Mouse (Mus musculus) stomach, embryonic 16.5 days (tissue): ENCODE measurements at regions not wholly inside any gene's neighbourhood (a gene's known extent, or its start where the extent isn't known, plus 50 kb on each side); places are given as distances from the start of the nearest gene placed in this dataset.
"Not testable (repeated sequence)": the region's sequence is repeated elsewhere in the genome, so short reads cannot be mapped to it uniquely, and the experiment has no call there.

Experiments used
- ATAC-seq: fragments of 200-750 bp; cut with Nextera tagmentation; 2 replicates; pipeline ENCODE4 v1.8.0; 2017; ENCODE audit warnings: moderate number of reproducible peaks, moderate TSS enrichment; ENCODE audit not compliant: insufficient read depth, low FRiP score
- H3K27ac ChIP-seq: fragments of 300-500 bp; sonication (generic); 2 replicates; pipeline ENCODE4 v1.5.1; 2014; ENCODE audit warnings: low read length
- H3K27me3 ChIP-seq: fragments of 300-500 bp; sonication (generic); 2 replicates; pipeline ENCODE4 v1.6.1; 2014; ENCODE audit warnings: low read length, control low read depth, mixed read lengths; ENCODE audit not compliant: control insufficient read depth, insufficient read depth
- H3K36me3 ChIP-seq: fragments of 300-500 bp; sonication (generic); 2 replicates; pipeline ENCODE4 v1.6.1; 2014; ENCODE audit warnings: low read length; ENCODE audit not compliant: control insufficient read depth, insufficient read depth
- H3K4me1 ChIP-seq: fragments of 300-500 bp; sonication (generic); 2 replicates; pipeline ENCODE4 v1.6.1; 2014; ENCODE audit warnings: low read length, control low read depth, mixed read lengths; ENCODE audit not compliant: control insufficient read depth, insufficient read depth
- H3K4me2 ChIP-seq: fragments of 300-500 bp; sonication (generic); 2 replicates; pipeline ENCODE4 v1.6.1; 2014; ENCODE audit warnings: low read depth, low read length, mixed read lengths
- H3K4me3 ChIP-seq: fragments of 300-500 bp; sonication (generic); replicated peaks from 2 replicates; pipeline ENCODE4 v1.5.1; 2014; ENCODE audit warnings: mild to moderate bottlenecking, low read length
- H3K9ac ChIP-seq: fragments of 300-500 bp; sonication (generic); 2 replicates; pipeline ENCODE4 v1.6.1; 2014; ENCODE audit warnings: low read length
- H3K9me3 ChIP-seq: fragments of 300-500 bp; sonication (generic); replicated peaks from 2 replicates; pipeline ENCODE4 v1.6.1; 2016; ENCODE audit warnings: low read length, control low read depth; ENCODE audit not compliant: control insufficient read depth
- WGBS: fragments of 180-500 bp; shearing (Covaris S2); extraction: QIAGEN DNeasy Blood & Tissue Kit; methylation state at CpG from one replicate; pipeline ENCODE4 v1.1.7; 2014; 5-methylcytosine and 5-hydroxymethylcytosine counted together

DNA sequence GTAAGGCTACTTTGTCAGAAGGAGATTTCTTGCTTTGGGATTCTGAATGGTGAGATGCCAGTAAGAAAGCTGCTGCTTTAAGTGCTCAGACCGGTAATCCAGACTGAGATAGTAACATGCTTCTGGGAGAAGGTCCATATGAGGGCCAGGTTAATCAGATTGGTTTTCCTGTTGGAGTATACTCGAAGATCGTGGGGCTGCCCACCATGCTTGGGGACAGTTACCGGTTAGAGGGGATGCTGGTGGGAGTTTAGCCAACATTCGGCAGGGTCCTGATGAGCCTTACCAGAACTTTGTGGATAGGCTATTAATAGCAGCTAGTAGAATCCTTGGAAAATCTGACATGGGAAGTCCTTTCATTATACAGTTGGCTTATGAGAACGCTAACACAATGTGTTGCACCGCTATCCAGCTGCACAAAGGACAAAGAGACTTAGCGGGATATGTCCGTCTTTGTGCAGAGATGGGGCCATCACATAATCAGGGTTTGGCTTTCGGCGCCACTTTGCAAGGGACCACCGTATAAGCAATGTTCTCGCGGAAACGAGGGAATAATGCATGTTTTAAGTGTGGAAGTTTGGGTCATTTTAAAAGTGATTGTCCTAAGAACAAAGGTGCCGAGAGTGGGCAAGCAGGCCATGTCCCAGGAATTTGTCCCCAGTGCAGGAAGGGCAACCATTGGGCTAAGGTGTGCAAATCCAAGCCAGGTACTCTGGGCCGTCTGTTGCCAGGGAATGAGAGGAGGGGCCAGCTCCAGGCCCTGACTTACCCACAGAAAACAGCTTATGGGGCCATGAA is 75.4 kb upstream of the Lemd2 start:
- not testable (repeated sequence) for H3K27ac ChIP-seq, H3K4me1 ChIP-seq, H3K36me3 ChIP-seq, H3K9ac ChIP-seq, ATAC-seq, H3K27me3 ChIP-seq, H3K9me3 ChIP-seq, H3K4me3 ChIP-seq, H3K4me2 ChIP-seq
- 93% methylated on average over 17 of the region's 17 CpGs for WGBS

DNA sequence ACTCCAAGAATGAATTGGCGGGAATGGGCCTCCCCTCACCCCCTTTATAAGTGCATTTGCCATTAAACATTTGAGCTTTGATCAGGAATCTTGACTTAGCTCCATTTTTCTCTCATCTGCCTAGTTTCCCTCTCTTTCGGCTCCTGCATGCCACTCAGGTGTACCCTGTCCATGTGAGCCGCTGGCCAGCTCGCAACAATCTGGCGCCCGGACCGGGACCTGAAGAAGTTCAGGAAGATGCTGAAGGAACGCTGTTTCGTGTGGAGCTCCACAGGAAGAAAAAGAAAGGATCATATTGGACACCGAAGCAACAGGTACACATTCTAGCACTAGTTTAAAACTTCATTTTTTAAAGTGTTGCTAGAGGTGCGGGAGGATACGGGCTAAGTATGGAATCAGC is 73.5 kb upstream of the Lemd2 start:
- ATAC-seq, H3K27ac ChIP-seq, H3K4me1 ChIP-seq, H3K4me2 ChIP-seq, H3K27me3 ChIP-seq, H3K9me3 ChIP-seq, H3K36me3 ChIP-seq, H3K4me3 ChIP-seq, H3K9ac ChIP-seq: not testable (repeated sequence)
- 95% methylated on average over 12 of the region's 12 CpGs for WGBS

DNA sequence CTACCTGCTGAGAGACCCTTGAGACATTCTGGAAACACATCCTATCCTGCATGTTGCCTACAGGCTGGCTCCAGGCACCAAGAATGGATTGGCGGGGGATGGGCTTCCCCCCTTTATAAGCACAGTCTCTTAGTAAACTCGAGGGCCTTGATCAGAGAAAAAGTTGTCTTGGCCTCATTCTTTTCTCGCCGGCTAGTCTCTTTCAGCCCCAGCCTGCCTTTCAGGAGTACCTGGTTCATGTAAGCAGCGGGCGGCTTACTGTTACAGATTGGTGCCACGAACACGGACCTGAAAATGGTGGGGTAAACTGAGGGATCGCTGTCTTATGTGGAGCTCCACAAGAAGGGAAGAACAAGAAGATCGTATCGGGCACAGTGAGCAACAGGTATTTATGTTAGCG is 67.5 kb upstream of the Lemd2 start:
- not testable (repeated sequence) for H3K27me3 ChIP-seq, H3K27ac ChIP-seq, H3K9ac ChIP-seq, ATAC-seq, H3K9me3 ChIP-seq, H3K4me3 ChIP-seq, H3K36me3 ChIP-seq, H3K4me2 ChIP-seq, H3K4me1 ChIP-seq
- WGBS: 90% methylated on average over 12 of the region's 12 CpGs

DNA sequence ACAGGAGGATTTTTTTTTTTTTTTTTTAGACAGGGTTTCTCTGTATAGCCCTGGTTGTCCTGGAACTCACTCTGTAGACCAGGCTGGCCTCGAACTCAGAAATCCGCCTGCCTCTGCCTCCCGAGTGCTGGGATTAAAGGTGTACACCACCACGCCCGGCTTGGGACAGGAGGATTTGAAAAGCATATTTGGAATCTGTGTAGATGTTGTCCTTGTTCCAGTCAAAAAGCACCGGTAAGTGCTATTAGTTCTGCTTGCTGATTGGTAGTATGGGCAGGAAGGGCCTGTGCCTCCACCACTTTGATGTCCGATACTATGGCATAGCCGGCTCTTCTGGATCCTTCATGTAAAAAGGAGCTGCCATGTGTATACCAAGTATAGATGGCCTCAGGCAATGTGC is 66.5 kb upstream of the Lemd2 start:
- not testable (repeated sequence) for H3K27ac ChIP-seq, H3K36me3 ChIP-seq, H3K9me3 ChIP-seq, H3K9ac ChIP-seq, ATAC-seq, H3K27me3 ChIP-seq, H3K4me1 ChIP-seq, H3K4me3 ChIP-seq, H3K4me2 ChIP-seq
- 92% methylated on average over 8 of the region's 8 CpGs for WGBS

DNA sequence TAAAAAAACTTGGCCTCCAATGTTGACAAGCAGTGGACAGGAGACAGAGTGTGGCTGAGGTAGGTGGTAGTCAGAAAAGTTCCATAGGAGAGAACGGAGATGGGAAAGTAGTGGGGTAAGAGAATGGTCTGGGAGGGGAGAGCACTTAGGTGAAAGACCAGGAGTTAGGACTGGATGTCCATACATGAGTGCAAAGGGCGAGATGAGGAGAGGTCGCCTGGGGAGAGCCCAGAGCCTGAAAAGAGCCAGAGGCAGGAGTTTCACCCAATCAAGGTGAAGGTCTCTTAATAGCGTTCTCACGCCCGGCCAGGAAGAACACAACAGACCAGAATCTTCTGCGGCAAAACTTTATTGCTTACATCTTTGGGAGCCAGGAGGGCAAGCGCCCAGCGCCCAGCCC is 60.3 kb upstream of the Lemd2 start:
- not testable (repeated sequence) for H3K27ac ChIP-seq, ATAC-seq, H3K4me3 ChIP-seq, H3K9me3 ChIP-seq, H3K9ac ChIP-seq, H3K4me2 ChIP-seq, H3K27me3 ChIP-seq, H3K36me3 ChIP-seq, H3K4me1 ChIP-seq
- 92% methylated on average over 6 of the region's 9 CpGs for WGBS

DNA sequence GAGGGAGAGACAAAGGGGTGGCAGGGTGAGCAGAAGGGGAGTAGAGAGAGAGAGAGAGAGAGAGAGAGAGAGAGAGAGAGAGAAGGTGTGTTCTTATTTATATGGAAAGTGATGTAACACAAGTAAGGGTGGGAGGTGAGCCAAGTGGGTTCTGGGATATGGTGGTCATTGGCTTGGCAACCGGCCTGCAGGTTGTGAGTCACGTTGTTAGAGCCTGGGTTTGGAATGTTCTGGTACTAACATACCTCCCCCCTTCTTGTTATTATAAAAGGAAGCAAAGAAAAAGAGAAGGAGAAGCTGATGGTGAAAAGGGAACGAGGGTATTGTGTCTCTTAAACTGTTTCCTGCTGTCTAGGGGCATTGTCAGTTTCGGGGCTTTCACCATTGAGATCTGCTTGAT is 58.3 kb upstream of the Lemd2 start:
- H3K4me3 ChIP-seq: no peak overlapping the region
- no peaks in the 10 kb centered on the region for H3K9me3 ChIP-seq
- no peaks in the 10 kb centered on the region for H3K4me1 ChIP-seq
- ATAC-seq: no peak
- H3K4me2 ChIP-seq: no peak overlapping the region
- 69% methylated on average over 4 of the region's 4 CpGs for WGBS
- no peaks in the 10 kb centered on the region for H3K27me3 ChIP-seq
- H3K9ac ChIP-seq: no peak overlapping the region
- H3K27ac ChIP-seq: no peak overlapping the region
- no peaks in the 10 kb centered on the region for H3K36me3 ChIP-seq

DNA sequence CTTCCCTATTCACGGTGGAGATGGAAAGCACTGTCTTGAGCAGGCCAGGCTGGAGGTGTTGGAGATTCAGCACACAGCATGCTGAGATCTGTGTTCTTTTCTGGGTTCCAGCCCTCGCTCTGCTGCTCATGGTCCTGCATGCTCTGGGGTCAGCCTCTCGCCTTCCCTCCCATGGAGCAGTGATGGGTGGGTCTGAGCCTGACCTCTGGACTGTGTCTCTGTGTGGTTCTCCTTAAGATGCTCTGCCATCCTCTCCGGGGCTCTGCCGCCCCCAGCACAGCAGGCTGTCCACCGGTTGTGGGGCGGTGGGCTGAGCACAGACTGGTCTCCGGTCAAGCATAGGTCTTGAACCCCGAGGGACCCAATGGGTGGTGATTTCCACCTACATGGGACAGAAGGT is 57.7 kb upstream of the Lemd2 start:
- H3K4me1 ChIP-seq: no peaks in the 10 kb centered on the region
- no peak overlapping the region for H3K27ac ChIP-seq
- no peak overlapping the region for H3K4me3 ChIP-seq
- H3K4me2 ChIP-seq: no peak overlapping the region
- ATAC-seq: no peak
- H3K9me3 ChIP-seq: no peaks in the 10 kb centered on the region
- H3K36me3 ChIP-seq: no peaks in the 10 kb centered on the region
- WGBS: 86% methylated on average over 9 of the region's 9 CpGs
- H3K9ac ChIP-seq: no peak overlapping the region
- no peaks in the 10 kb centered on the region; the same call in 1 of the 2 replicates for H3K27me3 ChIP-seq

DNA sequence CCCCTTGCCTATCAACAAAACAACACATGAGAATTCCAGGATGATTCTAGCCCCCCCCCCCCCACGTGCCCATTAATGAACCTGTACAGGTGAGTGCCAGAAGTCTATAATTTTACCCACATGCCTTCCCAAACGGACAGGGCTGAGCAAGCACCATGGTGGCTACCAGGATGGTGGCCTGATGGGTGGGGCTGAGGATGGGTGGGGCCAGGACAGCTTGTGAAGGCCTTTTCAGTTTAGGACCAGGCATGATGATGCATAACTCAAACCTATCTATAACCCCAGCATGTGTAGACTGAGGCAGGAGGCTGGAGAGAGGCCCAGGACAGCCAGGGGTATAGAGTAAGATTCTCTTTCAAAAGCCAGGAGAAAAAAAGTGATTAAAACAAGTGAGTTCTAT is 57.0 kb upstream of the Lemd2 start:
- WGBS: 65% methylated on average over 2 of the region's 2 CpGs
- no peak overlapping the region for H3K4me2 ChIP-seq
- no peak for ATAC-seq

DNA sequence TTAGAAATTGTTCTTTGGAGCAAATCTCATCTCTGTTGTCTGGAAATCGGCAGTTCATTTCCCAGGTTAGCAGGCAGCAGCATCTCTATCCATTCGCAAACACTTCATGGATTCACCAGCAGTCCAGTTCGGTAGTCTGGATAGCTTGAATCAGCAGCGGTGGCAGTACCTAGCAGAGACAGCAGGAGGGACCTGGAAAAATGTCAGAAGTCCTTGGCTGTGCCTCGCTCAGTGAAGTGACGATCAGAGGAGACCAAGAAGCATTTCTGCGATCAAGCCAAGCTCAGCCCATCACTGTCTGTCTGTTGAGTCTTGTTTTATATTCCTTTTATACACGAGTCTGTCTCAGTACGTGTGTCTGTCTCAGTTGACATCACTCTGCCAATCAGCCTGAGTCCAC is 55.8 kb upstream of the Lemd2 start:
- ATAC-seq: no peak
- H3K27me3 ChIP-seq: no peaks in the 10 kb centered on the region; the same call in 1 of the 2 replicates
- 84% methylated on average over 9 of the region's 9 CpGs for WGBS

More for the DNA sequence above, 57.0 kb upstream of the Lemd2 start:
- no peaks in the 10 kb centered on the region; the same call in 1 of the 2 replicates for H3K27me3 ChIP-seq
- H3K4me3 ChIP-seq: no peak overlapping the region
- H3K9ac ChIP-seq: no peak overlapping the region
- no peak overlapping the region for H3K27ac ChIP-seq
- no peaks in the 10 kb centered on the region for H3K36me3 ChIP-seq
- H3K9me3 ChIP-seq: no peaks in the 10 kb centered on the region
- H3K4me1 ChIP-seq: no peaks in the 10 kb centered on the region

More for the DNA sequence above, 55.8 kb upstream of the Lemd2 start:
- H3K4me3 ChIP-seq: no peak overlapping the region
- H3K36me3 ChIP-seq: no peaks in the 10 kb centered on the region
- H3K9ac ChIP-seq: no peak overlapping the region
- H3K4me1 ChIP-seq: no peaks in the 10 kb centered on the region
- H3K27ac ChIP-seq: no peak overlapping the region
- H3K4me2 ChIP-seq: no peak overlapping the region
- H3K9me3 ChIP-seq: no peaks in the 10 kb centered on the region
